Mouse (Mus musculus) heart, adult 8-10 months (tissue): ENCODE data around the gene Plb1. TPM values are rescaled to one million over a fixed set of nuclear protein-coding genes. Genes with fewer than 3 reads are reported as not detected.

Source experiments
- DNase-seq: peaks from one replicate; pipeline ENCODE4 v3.0.0; 2022; ENCODE audit warnings: low spot score
- total RNA-seq, 4 experiments: library from RNA; stranded (reverse); gene quantifications; 2 replicates each; pipeline ENCODE4 v1.2.4; 2022

The Plb1 gene
- total RNA-seq, 4 experiments from 2014 or later, result 0.92 to 2.8 (median 1.7) TPM

DNA sequence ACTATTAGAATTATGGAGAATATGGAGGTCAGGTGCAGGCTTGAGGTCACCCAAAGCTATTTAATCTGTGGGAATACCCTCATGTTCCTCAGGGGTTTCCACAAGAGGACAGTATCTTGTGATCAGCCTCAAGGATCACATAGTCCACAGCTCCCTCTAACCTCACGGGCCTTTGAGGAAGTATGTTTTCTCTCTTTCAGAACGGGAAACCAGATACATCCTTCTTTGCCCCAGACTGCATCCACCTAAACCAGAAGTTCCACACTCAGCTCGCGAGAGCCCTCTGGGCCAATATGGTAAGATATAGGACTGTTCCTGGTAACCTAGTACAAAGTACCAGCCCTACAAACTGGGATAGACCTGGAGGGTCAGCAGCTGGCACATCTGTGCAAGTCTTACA, 100.1 kb downstream of the Plb1 start:
- no peak for DNase-seq

DNA sequence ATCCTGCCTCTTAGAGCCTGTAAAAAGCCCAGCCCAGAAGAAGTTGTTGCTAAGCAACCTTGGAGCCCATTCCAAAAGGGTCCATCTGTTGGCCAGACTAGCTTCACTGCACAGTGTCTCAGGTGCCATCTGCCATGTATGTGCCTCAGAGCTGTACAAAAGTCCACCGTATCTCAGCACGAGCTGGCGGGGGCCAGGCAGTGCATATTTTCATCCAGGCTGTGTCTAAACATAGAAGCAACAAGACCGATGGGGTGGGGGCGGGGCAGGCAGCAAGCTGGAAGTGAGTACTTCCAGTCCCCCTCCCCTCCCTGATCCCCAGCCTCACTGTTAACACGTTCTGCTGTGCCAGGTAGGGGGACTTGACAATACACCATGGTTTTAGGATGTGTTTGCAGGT, 102.7 kb downstream of the Plb1 start:
- peak; percentile 55 for DNase-seq

DNA sequence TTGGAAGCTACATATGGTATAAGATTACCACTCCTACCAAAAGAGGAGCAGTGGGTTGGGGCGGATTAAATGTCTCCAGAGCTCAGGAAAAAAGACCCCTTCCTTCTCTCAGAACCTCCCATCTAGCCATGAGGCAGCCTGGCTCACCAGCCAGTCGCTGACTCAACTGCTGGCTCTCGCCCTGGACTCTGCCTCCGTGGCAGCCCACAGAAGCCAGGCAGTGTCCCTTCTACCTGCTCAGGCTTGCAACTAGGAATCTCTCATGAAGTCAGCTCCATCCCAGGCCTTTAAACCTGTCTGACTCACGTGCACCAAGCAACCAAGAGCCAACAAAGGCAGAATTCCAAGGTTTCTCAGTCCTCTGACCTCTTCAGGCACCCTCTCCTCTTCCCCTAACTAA, 103.6 kb downstream of the Plb1 start:
- DNase-seq, result no peak

DNA sequence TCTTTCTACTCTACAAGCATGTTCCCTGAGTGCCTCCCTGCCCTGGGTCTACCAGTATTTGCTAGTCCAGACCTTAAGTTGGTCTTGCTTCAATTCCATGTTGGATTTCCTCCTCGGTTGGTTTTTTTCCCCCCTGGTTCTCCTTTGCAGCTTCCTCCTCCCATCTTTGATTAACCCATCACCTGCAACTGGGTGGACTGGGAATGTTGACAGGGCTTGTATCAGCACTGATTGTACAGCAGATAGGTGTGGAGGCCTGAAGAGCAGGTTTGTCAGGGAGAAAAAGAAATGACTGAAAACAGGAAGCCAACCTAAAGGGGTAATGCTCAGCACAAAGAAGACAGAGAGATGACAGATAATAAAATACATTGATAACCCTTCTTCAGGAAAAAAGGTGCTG, 104.8 kb downstream of the Plb1 start:
- no peak for DNase-seq

DNA sequence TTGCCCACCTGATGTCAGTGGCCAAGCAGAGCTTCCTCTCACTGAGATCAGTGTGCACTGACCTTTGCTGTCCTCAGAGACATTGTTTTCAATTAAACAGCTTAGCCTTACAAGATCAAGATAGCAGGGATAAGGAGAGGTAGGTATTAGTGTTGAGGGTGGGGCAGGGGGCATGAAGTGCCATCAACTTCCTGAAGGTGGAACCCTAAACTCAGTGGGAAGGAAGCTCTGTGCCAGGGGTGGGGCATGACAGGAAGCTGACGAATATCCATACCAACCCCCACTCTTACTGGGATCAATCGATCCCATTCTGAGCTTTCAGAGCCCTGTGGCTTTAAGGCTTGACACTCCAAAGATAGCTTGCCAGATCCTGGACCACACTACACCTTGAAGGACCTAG, 105.8 kb downstream of the Plb1 start:
- DNase-seq, result no peak

DNA sequence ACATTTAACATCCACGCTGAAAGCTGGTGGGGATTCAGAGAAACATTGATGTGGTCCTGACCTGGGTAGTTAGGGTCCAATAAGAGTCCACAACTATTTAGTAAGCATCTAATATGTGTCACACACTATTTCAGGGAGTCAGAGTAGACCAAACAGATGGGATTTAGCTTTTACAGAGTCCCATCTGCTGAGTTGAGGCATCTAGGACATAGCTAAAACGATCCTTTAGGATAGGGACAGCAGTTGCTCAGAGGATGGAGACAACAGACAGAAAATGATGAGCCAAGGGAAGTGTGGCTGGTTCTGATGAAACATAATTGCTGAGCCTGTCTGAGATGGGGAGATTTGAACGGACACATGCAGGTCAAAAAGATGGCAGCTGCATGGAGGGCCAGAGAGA, 106.3 kb downstream of the Plb1 start:
- no peak for DNase-seq

DNA sequence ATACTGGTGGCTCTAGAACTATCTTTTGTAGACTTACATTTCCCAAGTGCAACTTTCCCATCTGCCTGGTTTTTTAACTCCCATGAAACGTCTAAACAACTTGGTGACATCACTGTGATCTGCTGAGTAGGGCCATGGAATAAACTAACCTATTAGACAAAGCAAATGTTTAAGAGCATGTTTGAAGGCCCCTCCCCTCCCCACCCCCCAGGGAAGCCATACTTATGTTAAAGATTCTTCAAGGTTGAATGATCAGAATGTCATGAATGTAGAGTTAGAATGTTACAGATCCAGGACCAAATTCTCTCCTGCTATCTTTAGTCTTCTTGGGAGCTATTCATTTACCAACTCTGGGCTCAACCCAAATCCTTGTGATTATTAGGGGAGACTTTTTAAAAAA, 107.7 kb downstream of the Plb1 start:
- no peak for DNase-seq

DNA sequence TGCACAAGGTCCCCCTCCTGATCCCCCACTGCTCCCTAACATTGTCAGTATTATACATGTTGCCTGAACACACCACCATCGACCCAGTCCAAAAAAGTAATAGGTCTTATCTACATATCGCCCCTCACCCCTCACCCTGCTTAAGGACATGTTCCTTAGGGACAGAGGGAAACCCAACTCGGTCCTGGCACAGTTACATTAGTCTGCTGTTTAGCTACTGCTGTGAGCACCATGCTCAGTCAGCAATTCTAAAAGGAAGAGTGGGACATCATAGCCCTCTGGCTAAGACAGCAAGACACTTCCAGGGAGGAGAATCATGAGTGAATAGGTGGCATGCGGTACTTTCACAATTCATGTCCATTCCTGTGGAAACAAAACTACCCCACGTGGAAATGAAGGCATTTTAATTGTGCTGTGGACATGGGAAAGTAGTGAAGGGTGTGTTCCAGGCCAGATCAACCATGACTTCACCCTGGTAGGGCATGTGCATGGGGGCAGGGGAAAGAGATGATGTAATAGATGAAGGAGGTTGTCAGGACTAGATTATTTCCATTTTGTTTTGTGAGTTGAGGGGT, 110.3 kb downstream of the Plb1 start:
- no peak for DNase-seq

DNA sequence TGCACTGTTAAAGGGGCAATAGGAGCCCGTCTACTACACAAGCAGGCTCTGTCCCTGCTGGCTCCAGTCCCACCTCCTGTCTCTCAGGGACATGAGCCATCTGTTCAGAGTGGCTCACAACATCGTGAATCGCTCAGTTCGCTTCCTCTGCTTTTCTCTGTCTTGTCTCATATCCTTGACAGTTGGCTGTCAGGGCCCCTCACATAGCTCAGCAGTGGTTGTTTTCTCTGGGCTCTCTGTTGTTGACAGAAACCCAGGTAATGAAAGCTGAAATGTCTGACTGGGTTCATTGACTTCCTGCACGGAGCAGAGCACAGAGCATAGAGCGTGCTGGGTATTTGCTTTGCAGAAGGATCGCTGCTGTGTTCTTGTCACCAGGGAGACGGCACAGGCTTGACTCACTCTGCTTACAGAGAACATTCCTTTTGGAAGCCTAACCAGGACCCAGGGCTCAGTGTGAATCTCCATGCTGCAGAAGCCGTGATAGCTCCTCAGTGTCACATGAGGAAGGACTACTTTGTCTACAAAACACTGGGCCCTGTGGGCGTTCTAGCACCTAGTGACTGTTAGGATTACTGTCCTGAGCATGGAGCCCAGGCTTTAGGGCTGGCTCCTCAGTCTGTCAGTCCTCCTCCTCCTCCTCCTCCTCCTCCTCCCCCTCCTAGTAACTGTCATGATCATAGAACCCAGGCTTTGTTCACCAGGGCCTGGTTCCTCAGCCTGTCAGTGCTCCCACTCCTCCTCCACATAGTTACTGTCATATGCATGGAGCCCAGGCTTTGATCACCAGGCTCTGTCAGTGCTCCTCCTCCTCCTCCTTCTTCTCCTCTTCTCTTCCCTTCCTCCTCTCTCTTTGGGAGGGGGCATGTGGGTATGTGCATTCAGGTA, 113.8 kb downstream of the Plb1 start:
- DNase-seq, result peak; percentile 70

DNA sequence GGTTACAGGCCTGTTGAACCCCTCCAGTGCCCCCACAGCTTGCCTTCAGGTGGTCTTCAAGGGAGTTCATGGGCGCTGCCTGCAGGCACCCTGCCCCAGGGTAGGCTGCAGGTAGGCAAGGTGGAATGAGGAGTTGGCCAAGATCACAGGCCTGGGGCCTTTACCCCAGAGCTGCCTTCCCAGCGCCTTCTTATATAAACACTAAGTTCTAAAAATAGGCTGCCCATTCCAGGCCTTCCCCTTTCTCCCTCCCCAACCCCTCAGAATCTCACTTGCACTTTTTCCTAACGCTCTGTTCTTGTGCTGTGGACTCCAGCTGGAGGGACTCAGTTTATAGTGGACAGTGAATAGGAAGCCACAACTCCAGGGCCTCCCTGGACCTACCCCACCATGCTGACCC, 117.2 kb downstream of the Plb1 start:
- DNase-seq, result no peak

DNA sequence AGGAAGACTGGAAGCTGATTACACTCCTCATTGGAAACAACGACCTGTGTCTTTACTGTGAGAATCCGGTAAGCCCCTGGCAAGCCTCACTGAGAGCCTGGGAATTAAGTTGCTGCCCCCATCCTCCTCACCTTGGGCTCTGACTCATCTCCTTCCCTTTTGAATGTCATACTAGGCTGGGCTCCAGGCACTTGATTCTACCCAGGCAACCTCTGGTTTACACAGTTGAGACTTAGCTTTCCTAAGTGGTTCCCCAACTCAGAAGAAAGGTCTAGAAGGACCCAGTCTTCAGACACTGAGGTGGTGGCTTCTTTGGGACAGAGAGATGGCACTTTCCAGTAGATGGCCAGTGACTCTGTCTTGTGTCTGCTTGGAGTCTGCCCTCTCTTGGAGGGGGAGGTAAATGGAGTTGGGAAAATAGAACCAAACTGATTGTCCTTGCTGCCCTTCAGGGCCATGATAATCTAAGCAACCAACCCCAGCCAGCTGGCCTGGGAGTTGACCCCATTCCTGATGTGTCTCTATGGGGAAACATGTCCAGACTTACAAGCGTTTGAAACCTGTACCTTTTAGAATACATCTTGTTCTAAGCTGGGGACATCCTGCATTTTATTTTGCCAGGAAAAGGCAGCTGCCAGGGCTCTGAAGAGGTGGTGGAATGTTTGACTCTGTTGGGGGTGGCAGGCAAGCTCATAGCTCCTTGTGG, 118.2 kb downstream of the Plb1 start:
- peak; percentile 44 for DNase-seq

DNA sequence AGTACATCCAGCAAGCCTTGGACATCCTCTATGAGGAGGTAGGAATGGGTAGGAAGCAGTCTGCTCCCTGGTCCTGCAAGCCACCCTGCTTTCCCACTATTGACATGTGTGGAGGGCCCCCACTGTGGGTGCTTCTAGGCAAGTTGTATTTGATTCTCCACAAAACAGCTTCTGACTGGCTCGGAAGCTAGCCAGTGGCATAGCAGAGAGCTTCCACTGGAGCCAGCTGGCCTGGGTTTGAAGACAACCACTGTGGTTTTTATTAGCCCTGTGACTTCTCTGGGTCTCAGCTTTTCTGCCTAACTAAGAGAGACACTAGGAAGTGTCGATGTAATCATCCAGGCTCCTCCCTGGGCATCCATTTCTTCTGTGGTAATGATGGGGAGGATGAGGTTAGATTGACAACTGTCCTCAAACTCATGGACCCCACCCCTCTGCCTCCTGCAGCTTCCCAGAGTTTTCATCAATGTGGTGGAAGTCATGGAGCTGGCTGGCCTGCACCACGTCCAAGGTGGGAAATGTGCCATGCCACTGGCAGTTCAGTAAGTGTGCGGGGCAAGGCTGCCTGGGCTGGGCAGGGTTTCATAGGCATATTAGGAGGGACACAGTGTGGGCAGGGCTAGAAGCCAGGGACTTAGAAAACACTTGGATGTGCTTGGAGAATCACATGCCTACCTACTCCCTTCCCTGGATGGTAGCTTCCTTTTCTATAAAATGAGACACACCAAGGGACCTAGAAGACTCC, 119.4 kb downstream of the Plb1 start:
- no peak for DNase-seq

DNA sequence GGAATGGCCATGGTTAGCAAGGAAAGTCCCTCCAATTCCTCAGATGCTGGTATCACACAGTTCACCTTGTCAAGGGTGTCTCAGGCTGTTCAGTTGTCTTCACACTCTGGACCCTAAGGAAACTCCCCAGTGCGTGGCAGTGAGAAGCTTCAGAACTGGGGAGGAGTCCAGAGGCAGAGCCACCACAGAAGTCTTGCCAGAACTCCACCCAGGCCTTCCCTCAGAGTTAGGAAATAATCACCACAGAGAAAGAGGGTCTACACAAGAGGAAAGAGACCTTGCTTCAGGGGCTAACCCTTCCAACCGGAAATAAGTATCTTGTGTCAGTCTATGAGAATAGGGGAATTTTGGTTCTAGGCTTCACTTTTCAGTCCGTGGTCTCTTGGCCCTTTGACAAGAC, 120.3 kb downstream of the Plb1 start:
- no peak for DNase-seq

DNA sequence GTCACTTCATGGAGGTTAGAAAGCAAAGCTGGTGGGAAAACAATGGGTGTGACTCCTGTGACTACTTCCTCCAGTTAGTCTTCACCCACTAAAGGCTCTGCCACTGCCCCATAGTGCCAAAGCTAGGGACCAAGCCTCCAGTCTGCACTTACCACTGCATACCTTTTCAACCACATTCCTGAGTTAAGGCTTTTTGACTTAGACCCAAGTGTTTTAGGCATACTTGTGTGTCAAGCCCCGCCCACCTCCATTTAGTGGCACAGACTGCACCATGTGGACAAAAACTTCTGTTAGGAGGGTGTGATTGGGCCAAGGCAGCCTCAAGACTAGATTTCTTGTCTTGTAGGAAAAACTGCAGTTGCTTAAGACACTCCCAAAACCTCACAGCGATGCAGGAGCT, 120.8 kb downstream of the Plb1 start:
- no peak for DNase-seq

DNA sequence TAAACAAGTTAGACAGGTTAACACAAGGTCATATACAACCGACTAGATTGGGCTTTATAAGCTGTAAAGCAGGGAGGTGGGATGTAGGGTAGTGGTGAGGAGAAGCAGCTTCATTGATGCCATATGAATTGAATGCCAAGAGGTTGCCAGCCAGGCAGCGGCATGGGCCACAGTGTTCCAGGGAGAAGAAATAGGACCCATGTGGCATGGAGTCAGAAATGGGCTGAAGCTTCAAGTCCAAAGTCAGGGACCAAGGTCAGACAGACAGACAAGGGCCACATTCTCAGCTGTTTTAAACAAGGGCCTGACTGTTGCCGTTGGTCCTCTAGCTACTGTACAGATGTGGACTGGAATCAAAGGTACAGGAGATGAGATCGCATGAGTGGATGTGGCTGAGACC, 128.0 kb downstream of the Plb1 start:
- DNase-seq, result no peak

DNA sequence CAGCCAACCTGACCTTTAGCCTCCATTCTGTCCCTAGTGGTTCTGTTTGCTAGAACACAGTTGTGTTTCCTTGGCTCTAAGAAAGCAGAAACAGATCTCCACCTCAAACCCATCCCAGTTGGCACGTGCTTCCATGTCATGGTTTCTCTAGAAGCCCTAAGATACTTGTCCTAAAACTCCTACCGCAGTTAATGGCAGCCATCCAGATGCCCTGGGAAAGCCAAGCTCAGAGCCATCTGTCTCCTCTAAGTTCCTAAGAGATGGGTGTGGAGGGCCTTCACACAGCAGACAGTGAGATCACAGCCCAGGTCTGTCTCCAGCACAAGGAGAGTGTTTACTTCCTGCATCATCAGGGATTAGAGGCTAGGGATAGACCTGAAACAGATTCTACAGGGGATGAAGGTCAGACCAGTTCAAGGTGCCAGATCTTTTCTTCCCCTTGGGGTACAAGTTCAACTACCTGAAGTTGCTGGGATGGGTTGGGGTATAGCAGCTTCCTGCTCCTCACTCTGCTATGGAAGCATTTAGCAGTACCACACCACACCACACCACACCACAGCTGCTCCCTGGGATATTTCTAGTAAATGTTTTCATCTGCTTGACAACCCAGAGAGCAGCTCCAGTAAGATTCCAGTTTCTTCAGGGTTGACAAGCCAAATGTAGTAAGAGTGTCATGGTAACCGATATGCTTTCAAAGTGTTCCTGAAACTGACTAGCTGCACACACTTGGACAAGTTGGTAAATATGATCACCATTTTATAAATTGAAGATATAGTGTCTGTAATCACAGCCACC, 129.1 kb downstream of the Plb1 start:
- no peak for DNase-seq

DNA sequence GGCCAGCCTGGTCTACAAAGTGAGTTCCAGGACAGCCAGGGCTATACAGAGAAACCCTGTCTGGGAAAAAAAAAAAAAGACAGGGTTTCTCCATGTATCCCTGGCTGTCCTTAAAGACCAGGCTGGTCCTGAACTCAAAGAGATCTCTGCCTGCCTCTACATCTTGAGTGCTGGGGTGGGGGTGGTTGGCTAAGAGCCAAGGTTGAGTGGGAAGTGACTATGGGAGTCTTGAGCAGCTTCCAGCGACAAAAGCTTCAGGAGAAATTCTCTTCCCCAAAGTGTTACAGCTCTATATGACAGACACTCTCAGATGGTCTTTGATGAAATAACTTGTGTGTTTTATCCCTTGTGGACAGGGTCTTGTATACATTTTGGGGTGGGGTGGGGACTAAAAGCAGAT, 136.9 kb downstream of the Plb1 start:
- DNase-seq, result no peak

DNA sequence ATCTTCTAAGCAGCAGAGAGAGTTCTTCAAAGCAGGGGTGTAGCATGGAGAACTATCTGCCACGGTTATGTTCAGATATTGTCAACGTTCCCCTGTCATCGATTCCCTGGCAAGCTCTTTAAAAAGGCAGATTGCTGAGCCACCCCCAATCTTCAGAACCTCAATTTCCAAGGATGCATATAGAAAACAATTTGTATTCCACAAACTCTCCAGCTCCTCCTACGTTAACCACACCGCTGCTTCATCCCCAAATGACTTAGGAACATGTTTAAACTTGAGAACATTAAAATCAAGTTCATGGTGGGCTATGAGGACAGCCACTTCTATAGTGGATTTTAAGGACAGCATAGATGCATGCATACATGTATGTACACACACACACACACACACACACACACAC, 138.7 kb downstream of the Plb1 start:
- DNase-seq, result no peak

DNA sequence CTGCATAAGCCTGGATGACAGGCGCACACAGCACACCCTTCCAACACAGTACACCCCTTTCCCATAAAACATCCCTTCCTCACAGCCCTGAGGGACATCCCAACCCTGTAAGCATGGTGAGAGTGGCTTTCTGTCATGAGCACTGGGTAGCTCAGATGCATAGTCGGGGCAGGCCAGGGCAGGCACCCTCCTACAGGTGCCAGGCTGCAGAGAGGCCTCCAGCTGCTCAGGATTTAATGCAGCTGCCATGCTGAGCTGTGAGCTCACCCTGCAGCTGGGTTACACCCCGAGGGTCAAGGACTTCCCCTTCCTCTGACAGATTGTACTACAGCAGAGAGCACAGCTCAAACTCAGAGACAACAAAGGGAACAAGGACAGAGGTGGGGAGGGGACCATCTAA, 146.0 kb downstream of the Plb1 start:
- DNase-seq, result no peak

DNA sequence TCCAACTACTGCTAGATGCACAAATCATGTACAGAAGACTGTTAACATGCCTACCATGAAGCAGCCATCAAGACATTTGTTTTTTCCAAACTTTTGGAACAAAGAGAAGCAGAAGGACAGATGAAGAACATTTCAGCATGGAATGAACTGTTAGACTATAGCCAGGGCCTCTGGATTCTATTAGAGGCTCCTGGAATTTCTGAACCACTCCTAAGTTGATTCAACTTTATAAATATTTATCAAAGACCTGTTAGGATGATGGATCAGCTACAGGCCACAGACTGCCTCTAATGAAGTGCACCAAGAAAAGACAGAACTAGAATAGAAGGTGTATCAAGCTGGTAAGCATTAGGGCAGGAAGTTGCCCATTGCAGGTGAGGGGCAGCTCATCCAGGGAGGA, 156.1 kb downstream of the Plb1 start:
- DNase-seq, result no peak

DNA sequence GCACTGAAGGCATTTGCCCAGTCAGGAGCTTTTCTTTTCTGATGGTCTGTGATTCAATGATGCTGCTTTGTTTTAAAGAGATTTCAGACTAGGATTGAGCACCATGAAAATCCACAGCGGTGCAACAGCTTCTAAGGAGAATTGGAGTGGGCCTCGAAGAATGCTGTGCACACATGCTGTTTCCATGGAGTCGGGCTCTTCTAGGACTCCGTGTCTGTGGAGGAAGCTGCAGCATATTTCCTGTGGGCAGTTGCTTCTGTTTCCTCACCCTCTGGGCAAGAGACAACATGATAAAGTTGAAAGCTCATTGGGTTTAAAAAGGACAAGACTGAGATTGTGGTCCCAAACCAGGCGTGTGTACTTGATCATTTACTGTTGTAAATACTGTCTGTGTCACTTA, 157.8 kb downstream of the Plb1 start:
- DNase-seq, result no peak
